Mouse (Mus musculus): ENCODE data around the gene Sgms1. TPM values are rescaled to one million over a fixed set of nuclear protein-coding genes. Genes with fewer than 3 reads are reported as not detected.

Sgms1 gene
- polyA plus RNA-seq, 1 experiment from 2014 or later, result 31.8 TPM

DNA sequence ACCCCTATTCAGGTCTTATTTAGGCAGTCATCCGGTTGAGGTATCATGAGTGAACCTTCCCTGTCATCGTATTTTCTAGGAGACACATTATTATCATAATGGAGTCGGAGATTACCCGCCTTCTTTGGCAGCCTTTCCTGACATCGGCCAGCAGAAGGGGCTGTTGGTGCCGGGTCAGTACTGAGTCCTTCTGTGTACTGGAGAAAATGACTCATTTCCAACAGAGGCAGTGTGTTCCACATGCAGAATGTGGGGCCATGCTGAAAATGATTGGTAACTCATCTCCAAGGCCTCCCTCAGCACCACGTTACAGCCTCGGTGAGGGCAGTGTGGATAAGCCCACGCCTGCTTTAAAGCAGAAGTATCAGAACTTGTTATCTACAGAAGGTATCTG, 164.4 kb downstream of the Sgms1 start:
- Histone ChIP-seq H3K27me3 (replicated peaks) (no peaks in the 10 kb centered on the region), H3K27ac (peak overlapping the region; percentile 18; the same call in 1 of the 2 replicates), H3K4me1 (peaks cover 77% of the 10 kb centered on the region), H3K9ac (no peak overlapping the region), H3K4me3 (no peak overlapping the region), H3K36me3 (peaks cover 59% of the 10 kb centered on the region), H3K4me2 (no peak overlapping the region), H3K9me3 (replicated peaks) (no peaks in the 10 kb centered on the region)
- no peak for ATAC-seq
- 68% methylated on average over 9 of the region's 9 CpGs for WGBS (ENCODE audit: insufficient replicate concordance)

DNA sequence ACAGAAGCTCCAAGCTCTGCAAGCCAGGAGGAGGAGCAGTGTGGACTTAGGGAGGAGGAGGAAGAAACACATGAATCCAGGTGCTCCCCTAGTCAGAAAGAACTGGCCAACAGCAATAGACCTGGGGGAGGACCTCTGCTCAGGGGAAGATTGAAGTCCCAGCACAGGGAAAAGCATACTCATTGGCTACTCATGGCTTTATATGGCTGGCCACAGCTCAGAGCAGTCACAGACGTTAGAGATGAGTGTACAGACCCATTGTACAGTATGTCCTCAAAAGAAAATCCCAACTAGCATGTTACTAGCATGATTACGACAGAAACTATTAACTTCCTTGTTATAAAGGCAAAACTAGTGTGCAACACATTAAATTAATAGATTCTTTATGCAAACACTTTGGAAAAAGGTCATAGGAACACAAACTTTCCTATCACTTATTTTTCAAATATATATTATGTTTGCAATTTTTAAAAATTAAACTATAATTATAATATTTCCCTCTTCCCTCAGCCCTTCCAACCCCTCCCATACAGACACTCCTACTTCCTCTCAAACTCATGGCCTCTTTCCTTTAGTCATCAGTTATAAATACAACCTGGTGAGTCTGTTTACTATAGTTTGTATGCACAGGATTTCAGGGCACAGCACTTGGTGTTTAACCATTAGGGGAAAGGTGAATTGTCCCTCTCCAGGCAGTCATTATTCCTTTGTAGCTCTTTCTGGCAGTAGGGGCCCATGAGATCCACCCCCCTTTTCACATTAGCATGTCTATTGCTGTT, 165.0 kb downstream of the Sgms1 start:
- peak overlapping the region; percentile 46; the same call in 1 of the 2 replicates for H3K27ac ChIP-seq

DNA sequence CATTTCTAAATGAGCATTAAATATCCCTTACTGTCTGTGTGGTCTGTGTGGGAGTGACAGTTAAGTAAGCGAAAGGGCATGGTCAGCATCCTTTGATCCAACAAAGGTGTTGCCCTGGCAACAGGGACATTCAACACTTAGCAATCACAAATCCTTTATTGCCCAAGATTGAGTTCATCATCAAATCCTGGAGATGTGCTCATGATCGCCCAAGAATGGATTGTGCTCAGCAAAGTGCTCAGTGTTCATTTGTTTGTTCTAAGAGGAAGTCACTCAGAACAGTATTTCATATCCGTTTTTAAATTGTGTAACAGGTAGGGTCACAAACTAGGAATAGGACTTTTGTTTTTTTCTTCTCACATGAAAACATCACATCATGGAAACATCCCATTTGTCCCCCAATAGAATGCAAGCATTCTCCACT, 165.8 kb downstream of the Sgms1 start:
- peaks cover 67% of the 10 kb centered on the region for H3K4me1 ChIP-seq
- H3K36me3 ChIP-seq, result peaks cover 58% of the 10 kb centered on the region
- WGBS (ENCODE audit: insufficient replicate concordance), result 77% methylated on average over 3 of the region's 3 CpGs

More for the DNA sequence above, 165.0 kb downstream of the Sgms1 start:
- no peak overlapping the region for H3K9ac ChIP-seq
- ATAC-seq, result no peak
- H3K4me3 ChIP-seq, result no peak overlapping the region
- WGBS (ENCODE audit: insufficient replicate concordance), result 68% methylated on average over 2 of the region's 2 CpGs
- H3K4me1 ChIP-seq, result peaks cover 72% of the 10 kb centered on the region
- H3K36me3 ChIP-seq, result peaks cover 56% of the 10 kb centered on the region
- H3K27me3 ChIP-seq (replicated peaks), result no peaks in the 10 kb centered on the region
- no peaks in the 10 kb centered on the region for H3K9me3 ChIP-seq (replicated peaks)
- no peak overlapping the region for H3K4me2 ChIP-seq

DNA sequence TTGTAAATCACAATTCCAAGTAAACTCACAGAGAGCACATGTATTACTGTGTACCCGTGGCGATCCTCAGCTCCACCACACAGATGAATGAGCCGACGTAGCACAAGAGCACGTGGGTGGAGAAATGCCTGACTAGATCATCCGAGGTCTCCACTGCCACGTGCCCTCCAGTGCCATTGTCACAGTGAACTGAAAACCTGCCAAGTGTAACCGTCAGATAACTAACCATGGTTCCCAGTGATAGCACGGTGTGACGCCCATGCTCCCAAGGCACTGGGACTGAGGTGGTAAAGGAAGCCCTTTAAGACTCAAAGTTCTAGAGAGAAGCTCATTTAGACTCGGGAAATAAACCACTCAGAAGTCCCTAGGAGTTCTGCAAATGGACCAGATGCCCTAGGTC, 167.4 kb downstream of the Sgms1 start:
- peak overlapping the region; percentile 46 for H3K4me2 ChIP-seq
- H3K27ac ChIP-seq, result peak overlapping the region; percentile 76
- 32% methylated on average over 11 of the region's 11 CpGs for WGBS (ENCODE audit: insufficient replicate concordance)
- peak overlapping the region; percentile 18; the same call in 1 of the 2 replicates for H3K9ac ChIP-seq
- no peaks in the 10 kb centered on the region for H3K9me3 ChIP-seq (replicated peaks)
- peak; percentile 98 for ATAC-seq
- peaks cover 64% of the 10 kb centered on the region for H3K4me1 ChIP-seq
- H3K4me3 ChIP-seq, result no peak overlapping the region
- peaks cover 60% of the 10 kb centered on the region for H3K36me3 ChIP-seq
- H3K27me3 ChIP-seq (replicated peaks), result no peaks in the 10 kb centered on the region

More for the DNA sequence above, 165.8 kb downstream of the Sgms1 start:
- Histone ChIP-seq H3K9ac (no peak overlapping the region), H3K4me3 (no peak overlapping the region), H3K27ac (peak overlapping the region; percentile 76; the same call in 1 of the 2 replicates), H3K27me3 (replicated peaks) (no peaks in the 10 kb centered on the region), H3K9me3 (replicated peaks) (no peaks in the 10 kb centered on the region), H3K4me2 (no peak overlapping the region)
- ATAC-seq, result no peak

DNA sequence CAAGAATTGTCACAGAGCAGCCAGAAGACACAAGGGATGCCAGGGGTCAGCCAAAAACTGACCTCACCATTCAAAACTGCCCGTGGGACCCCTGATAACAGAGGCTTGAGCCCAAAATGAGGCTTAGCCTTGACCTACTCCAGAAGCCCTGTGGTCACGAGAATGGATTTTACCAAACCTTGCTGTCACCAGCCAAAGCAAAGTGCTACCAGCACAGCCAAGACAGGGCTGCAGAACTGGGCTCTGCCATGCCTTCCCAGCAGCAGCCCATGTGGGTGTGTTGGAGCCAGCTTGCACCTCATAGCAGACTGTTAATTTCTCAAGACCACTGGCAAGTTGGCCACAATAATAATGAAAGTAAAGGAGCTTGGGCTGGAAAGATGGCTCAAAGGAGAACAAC, 168.5 kb downstream of the Sgms1 start:
- no peak for ATAC-seq
- peak overlapping the region; percentile 53; the same call in 1 of the 2 replicates for H3K27ac ChIP-seq

DNA sequence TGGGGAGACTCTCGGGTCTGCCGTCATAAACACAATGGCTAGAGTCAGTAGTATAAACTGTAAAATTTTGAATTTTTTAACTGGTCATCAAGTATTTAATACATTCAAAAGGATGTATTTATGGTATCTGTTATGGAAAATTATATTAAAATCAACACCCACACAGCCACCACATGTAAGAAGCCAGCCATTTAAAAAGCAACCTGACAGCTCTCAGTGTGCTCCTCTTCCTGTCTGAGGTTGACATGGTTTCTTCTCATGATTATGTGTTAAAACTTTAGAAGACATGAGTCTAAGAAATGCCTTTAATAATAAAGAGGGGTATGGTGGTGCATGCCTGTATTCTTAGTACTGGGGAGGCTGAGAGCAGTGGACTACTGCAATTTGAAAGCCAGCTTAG, 172.8 kb downstream of the Sgms1 start:
- WGBS (ENCODE audit: insufficient replicate concordance), result 89% methylated on average over 2 of the region's 2 CpGs
- H3K27ac ChIP-seq, result no peak overlapping the region
- no peak for ATAC-seq

More for the DNA sequence above, 168.5 kb downstream of the Sgms1 start:
- Histone ChIP-seq H3K4me3 (no peak overlapping the region), H3K9me3 (replicated peaks) (no peaks in the 10 kb centered on the region), H3K4me2 (no peak overlapping the region), H3K36me3 (peaks cover 53% of the 10 kb centered on the region), H3K27me3 (replicated peaks) (no peaks in the 10 kb centered on the region), H3K4me1 (peaks cover 60% of the 10 kb centered on the region), H3K9ac (peak overlapping the region; percentile 36; the same call in 1 of the 2 replicates)
- 76% methylated on average over 2 of the region's 2 CpGs for WGBS (ENCODE audit: insufficient replicate concordance)

DNA sequence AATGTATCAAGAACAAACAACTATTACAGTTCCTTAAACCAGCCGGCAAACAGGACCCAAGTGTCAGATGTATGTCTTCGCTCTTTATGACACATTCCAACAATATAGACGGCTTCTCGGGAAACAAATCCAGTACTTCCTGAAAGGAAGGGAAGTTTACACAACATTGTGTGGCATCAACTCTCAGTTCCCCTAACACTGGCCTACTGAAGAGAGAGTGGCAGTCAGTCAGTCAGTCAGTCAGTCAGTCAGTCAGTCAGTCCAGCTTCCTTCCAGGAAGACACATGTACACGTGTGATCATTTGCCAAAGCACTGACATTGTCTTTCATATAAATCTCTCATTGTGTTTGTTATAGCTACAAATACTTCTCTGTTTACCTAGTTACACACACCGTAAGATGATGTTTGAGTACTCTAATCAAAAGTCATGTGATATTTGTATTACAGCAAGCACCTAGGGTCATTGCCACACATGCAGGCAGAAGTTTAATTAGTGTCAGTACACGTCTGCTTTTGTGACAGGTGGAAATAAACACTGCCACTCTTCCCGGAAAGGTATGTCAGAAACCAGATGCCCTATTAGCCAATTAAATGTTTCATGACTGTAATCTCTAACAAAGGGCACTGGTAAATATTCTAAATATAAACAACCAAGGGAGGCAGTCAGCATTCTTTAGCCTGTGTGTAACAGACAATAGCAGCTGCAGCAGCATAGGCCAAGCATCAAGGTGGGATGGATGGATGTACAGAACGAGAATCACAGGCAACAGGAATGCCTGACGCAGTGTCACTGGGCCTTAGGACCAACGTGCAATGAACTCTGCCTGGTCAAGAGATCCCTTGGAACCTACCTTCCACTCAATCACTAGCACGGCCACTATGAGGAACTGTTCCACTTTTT, 174.4 kb downstream of the Sgms1 start:
- peaks cover 42% of the 10 kb centered on the region for H3K4me1 ChIP-seq
- H3K9ac ChIP-seq, result no peak overlapping the region
- H3K36me3 ChIP-seq, result peaks cover 25% of the 10 kb centered on the region; the same call in 1 of the 2 replicates
- no peak overlapping the region for H3K4me2 ChIP-seq
- H3K4me3 ChIP-seq, result no peak overlapping the region
- H3K27ac ChIP-seq, result no peak overlapping the region
- H3K9me3 ChIP-seq (replicated peaks), result no peaks in the 10 kb centered on the region
- 75% methylated on average over 12 of the region's 12 CpGs for WGBS (ENCODE audit: insufficient replicate concordance)
- no peaks in the 10 kb centered on the region for H3K27me3 ChIP-seq (replicated peaks)
- no peak for ATAC-seq

More for the DNA sequence above, 172.8 kb downstream of the Sgms1 start:
- no peak overlapping the region for H3K9ac ChIP-seq
- no peaks in the 10 kb centered on the region for H3K9me3 ChIP-seq (replicated peaks)
- H3K4me3 ChIP-seq, result no peak overlapping the region
- H3K4me1 ChIP-seq, result peaks cover 41% of the 10 kb centered on the region
- H3K36me3 ChIP-seq, result peaks cover 37% of the 10 kb centered on the region
- no peak overlapping the region for H3K4me2 ChIP-seq
- no peaks in the 10 kb centered on the region for H3K27me3 ChIP-seq (replicated peaks)

DNA sequence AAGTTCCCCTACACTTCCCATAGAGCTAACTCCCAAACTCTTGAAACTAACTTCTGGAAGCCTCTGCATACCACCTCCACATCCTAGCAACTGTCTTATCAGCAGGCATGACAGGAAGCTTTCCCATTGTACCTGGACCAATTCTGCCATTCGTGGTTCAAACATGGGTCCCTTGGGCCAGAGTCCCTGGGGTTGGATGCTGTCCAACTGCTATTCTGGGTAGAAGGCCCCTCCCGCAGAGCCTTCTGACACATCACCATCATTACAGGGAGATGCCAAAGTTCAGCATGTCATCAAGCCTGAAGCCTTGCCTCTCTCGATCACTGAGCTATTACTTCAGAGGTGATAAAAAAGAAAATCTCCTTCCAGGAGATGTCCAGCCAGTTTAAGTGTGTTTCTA, 175.9 kb downstream of the Sgms1 start:
- Histone ChIP-seq H3K4me3 (no peak overlapping the region), H3K9me3 (replicated peaks) (no peaks in the 10 kb centered on the region), H3K36me3 (peaks cover 19% of the 10 kb centered on the region; the same call in 1 of the 2 replicates), H3K4me1 (peaks cover 50% of the 10 kb centered on the region), H3K27ac (no peak overlapping the region), H3K4me2 (no peak overlapping the region), H3K27me3 (replicated peaks) (no peaks in the 10 kb centered on the region), H3K9ac (no peak overlapping the region)
- WGBS (ENCODE audit: insufficient replicate concordance), result 78% methylated on average over 3 of the region's 3 CpGs
- no peak for ATAC-seq

DNA sequence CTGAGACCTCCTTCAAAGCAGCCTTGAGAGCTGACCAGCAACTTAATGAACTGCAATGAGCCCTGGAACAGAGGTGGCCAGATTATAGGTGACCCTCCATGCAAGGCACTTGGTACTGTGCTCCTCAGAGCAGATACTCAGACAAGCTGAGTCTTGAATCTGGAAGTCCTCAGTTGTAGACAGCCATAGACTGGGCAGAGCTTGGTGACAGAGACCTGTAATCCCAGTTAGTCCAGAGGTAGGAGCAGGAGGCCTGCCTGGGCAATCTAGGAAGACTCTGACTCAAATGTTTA, 178.3 kb downstream of the Sgms1 start:
- Histone ChIP-seq H3K4me1 (peaks cover 41% of the 10 kb centered on the region), H3K4me3 (peak overlapping the region; percentile 69), H3K27ac (peak overlapping the region; percentile 70), H3K9me3 (replicated peaks) (no peaks in the 10 kb centered on the region), H3K4me2 (peak overlapping the region; percentile 97), H3K36me3 (peaks cover 14% of the 10 kb centered on the region; the same call in 1 of the 2 replicates), H3K9ac (peak overlapping the region; percentile 79), H3K27me3 (replicated peaks) (no peaks in the 10 kb centered on the region)
- ATAC-seq, result peak; percentile 48

DNA sequence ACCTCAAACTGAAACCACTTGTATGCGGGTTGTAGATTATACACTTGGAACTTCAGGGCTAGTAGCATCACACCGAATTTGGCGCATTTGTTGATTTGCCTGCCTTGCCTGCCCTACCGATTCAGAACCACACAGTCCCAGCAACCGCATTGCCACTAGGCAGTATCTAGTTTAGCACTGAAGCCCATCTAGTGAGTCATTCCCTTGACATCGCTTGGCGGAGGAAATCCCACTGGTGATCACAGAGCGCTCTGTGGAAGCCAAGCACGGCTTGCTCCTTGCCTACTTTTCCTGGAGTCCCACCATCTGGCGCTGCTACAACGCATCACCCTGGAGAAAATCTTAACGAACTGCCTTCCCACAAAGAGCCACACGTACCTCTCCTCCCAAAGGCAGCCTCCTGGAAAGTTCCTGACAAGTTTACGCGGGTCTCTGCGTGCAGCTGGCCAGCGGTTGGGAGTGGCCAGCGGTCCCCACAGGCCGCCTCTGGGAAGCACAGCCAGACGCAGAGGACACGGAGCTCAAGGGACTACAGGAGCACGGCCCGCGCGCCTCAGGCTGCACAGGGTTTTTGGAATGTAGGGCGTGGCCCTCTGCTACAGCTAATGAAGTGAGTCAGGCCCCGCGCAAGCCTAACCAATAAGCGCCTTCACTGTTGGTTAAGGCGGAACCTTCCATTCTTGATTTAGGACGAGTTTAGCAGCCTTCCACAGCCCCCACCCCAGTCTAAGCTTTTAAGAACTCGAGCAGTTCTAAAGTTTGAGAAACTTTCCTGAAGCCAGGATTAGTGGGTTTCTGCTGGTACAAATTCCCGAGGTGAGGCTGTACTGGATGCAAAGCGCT, 178.8 kb downstream of the Sgms1 start:
- Histone ChIP-seq H3K27me3 (replicated peaks) (no peaks in the 10 kb centered on the region), H3K36me3 (peaks cover 13% of the 10 kb centered on the region; the same call in 1 of the 2 replicates), H3K4me3 (peak overlapping the region; percentile 69), H3K9me3 (replicated peaks) (no peaks in the 10 kb centered on the region), H3K9ac (peak overlapping the region; percentile 79), H3K27ac (peak overlapping the region; percentile 80), H3K4me1 (peaks cover 41% of the 10 kb centered on the region), H3K4me2 (peak overlapping the region; percentile 97)
- peak; percentile 100 for ATAC-seq
- 2% methylated on average over 34 of the region's 34 CpGs for WGBS (ENCODE audit: insufficient replicate concordance)

DNA sequence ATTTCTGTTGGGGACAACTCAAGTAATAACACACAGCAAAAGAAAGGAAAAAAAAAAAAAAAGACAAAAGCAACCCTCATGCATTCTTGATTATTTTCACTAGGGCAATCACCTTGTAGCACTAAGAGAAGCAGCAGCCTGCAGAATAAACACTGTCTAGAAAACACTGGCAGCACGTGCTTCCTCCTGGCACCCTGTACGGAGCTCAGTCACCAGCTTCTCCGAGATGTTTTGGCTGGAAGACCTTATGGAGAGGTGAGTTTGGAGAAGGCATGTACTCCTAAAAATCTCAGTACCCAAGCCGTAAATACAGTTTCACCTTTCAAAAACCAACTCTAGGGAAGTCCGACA, 179.4 kb downstream of the Sgms1 start:
- H3K4me3 ChIP-seq, result peak overlapping the region; percentile 69
- WGBS (ENCODE audit: insufficient replicate concordance), result 15% methylated on average over 5 of the region's 5 CpGs
- no peaks in the 10 kb centered on the region for H3K27me3 ChIP-seq (replicated peaks)
- H3K36me3 ChIP-seq, result peaks cover 8% of the 10 kb centered on the region; the same call in 1 of the 2 replicates
- H3K4me1 ChIP-seq, result peaks cover 36% of the 10 kb centered on the region
- peak overlapping the region; percentile 79 for H3K9ac ChIP-seq
- H3K4me2 ChIP-seq, result peak overlapping the region; percentile 97
- no peak for ATAC-seq
- no peaks in the 10 kb centered on the region for H3K9me3 ChIP-seq (replicated peaks)
- peak overlapping the region; percentile 80 for H3K27ac ChIP-seq

Measured in liver, embryonic 12.5 days (tissue).